Mouse (Mus musculus) erythroblast, embryonic 14.5 days (primary cell): ENCODE measurements around the gene Htt.

Experiments
- GATA1 ChIP-seq: IDR thresholded peaks from 2 replicates; pipeline ENCODE4 v1.6.1; 2012; ENCODE audit warnings: low read length, inconsistent platforms, mixed read lengths
- TAL1 ChIP-seq: IDR thresholded peaks from 3 replicates; pipeline ENCODE4 v1.6.1; 2012; ENCODE audit warnings: low read length, inconsistent platforms, mixed read lengths

DNA sequence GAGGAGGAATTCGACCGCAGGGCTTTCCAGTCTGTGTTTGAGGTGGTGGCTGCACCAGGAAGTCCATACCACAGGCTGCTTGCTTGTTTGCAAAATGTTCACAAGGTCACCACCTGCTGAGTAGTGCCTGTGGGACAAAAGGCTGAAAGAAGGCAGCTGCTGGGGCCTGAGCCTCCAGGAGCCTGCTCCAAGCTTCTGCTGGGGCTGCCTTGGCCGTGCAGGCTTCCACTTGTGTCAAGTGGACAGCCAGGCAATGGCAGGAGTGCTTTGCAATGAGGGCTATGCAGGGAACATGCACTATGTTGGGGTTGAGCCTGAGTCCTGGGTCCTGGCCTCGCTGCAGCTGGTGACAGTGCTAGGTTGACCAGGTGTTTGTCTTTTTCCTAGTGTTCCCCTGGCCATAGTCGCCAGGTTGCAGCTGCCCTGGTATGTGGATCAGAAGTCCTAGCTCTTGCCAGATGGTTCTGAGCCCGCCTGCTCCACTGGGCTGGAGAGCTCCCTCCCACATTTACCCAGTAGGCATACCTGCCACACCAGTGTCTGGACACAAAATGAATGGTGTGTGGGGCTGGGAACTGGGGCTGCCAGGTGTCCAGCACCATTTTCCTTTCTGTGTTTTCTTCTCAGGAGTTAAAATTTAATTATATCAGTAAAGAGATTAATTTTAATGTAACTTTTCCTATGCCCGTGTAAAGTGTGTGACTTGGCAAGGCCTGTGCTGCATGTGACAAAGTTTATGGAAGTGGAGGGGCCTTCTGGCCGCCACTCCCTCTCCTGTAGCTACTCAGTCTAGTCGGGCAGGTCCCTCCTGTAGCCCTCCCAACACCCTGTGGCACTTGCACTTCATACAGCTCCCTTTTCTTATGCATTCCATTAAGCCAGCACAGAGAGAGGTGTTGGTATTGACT lies 147.4 kb downstream of the Htt start:
- TF ChIP-seq TAL1 (no peak), GATA1 (no peak)
